Mouse (Mus musculus) T-cell, adult 2 months (primary cell): ENCODE measurements around the gene Lasp1.
"Not testable (repeated sequence)": the region's sequence is repeated elsewhere in the genome, so short reads cannot be mapped to it uniquely, and the experiment has no call there.

ENCODE experiments used
- DNase-seq: peaks from one replicate; pipeline ENCODE4 v3.0.0; 2022; ENCODE audit warnings: low spot score

Lasp1 gene

GRCm38 (mm10) chr11:97829365-97829764 lies 30.6 kb downstream of the Lasp1 start:
- DNase-seq: no peak

DNA sequence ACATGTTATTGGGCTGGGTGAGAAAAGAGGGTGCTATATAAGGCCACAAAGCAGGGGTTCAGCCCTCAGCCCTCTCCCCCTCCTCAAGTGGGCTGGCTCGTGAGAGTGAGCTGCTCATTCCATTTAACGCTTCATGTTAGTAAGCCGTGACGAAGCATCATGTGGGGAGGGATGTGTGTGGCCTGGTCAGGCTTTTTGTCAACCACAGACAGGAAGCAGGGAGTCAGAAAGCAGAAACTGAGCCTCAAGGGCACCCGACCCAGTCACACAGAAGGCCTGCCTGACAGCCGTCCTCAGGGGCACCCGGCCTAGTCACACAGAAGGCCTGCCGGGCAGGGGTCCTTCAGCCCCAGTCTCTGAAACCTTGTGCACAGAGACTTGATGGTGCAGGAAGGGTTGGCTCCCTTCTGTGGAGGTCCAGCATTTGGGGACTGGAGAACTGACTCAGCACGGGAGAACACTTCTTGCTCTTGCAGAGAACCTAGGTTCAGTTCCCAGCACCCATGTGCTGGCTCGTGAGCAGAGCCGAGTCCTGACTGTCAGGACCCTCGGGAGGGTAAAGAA lies 31.2 kb downstream of the Lasp1 start:
- DNase-seq: peak; percentile 23

DNA sequence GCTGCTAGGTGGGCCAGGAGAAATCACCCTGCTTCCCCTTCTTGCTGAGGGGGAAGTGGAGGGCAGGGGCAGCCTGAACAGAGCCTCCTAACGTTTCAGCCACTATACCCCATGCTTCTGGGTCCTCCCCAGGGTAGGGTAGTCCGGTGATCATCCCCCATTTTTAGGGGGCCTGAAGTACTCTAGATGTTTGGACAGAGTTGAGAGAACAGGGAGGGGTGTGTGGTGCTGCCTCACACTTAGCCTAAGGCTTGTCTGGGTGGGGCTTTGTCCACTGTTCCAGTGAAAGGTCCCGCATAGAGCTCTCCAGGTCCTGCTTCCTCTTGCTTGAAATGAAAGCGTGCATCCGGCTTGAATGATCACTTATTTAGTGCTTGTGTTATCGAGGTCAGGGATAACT lies 31.7 kb downstream of the Lasp1 start:
- DNase-seq: no peak

- no peak for DNase-seq
Observed at GRCm38 (mm10) chr11:97832001-97832400, 33.2 kb downstream of the Lasp1 start.

DNA sequence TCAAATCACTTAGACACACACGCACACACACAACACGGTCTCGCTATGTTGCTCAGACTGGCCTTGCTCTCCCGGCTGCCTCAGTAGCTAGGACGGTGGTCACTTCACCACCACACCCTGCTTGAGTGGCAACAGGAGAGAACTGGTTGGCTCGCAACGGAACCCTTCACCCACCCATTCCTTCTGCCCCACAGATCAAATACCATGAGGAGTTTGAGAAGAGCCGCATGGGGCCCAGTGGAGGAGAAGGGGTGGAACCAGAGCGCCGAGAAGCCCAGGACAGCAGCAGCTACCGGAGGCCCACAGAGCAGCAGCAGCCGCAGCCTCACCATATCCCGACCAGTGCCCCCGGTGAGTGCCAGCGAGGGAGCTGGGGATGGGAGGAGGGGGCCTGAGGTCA lies 34.6 kb downstream of the Lasp1 start:
- DNase-seq: no peak

DNA sequence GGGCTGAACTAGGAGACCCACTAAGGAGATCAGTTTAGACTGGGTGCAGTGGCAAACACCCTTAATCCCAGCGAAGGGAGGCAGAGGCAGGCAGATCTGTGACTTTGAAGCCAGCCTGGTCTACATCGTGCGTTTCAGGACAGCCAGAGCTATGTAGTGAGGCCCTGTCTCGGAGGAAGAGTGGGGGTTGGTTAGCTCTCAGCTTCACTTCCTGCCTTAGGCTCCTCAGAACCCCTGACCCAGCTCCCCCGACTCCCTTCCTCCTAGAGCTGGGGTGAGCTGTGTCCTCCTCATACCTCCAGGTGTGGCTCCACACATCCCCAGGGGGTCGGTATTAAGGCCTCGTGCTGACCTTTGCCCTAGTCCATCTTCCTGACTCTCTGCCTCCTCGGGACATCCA lies 37.7 kb downstream of the Lasp1 start:
- DNase-seq: peak; percentile 30

- not testable (repeated sequence) for DNase-seq
Observed at GRCm38 (mm10) chr11:97837051-97837450, 38.3 kb downstream of the Lasp1 start.

DNA sequence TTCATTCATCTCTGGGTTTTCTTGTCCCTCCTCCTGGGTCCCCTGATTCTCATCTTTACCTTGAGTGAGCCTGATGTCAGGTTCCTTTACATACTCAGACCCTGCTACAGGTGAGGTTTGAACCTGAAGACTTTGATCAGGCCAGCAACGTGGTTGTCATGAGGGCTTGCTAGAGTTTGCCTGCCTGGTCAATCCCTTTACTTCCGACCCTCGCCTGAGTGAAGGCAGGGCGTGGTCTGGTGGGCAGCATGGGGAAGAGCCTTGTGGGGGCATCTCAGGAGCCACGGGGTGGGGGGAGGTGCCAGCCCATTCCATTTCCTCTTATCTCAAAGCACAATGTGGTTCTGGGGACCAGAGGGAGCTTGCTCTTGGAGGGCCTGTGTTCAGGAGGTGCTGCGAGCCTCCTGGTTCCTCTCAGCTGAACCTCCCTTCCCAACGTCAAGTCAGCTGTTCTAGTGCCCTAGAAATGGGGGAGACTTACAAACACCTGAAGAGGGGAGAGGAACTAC lies 38.9 kb downstream of the Lasp1 start:
- no peak for DNase-seq

- DNase-seq: no peak
Observed at GRCm38 (mm10) chr11:97838779-97839440, 40.1 kb downstream of the Lasp1 start.

- no peak for DNase-seq
Observed at GRCm38 (mm10) chr11:97839441-97840134, 40.8 kb downstream of the Lasp1 start.

DNA sequence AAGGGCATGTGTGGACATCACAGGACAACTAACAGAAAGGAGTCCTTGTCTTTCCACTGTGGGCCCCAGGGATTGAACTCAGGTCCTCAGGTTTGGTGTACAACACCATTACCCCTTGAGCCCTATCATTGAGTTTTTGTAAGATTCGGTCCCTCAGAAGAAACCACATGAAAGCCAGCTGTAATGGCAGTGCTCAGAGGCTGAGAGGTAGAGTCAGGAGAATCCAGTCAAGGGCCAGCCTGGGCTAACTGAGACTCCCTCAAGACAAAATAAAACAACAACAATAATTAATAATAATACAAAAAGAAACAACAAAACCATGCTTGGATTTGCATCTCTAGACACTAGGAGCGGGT lies 41.3 kb downstream of the Lasp1 start:
- no peak for DNase-seq

DNA sequence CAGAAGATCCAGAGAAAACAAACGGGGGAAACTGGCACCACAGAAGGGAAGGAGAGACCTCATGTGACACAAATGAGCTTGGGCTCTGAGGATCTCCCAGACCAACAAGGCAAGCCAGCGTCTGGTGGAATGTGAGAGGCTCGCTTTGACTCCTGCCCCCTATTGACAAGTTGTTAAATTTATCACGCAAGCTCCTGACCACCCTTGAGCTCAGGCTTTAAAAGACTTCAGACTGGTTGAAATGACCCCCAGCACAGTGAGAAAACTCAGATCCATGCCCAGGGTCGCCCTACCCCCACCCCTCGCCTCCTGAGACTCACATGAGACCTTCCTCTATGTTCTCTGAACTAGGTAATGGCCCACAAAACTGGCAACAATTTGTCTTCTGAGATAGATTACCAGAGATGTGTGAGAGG lies 41.7 kb downstream of the Lasp1 start, which contains the start of gene B230217C12Rik:
Gene B230217C12Rik (plus strand): TSS at position 242 of the 416 bp plus-strand sequence.
- no peak for DNase-seq

DNA sequence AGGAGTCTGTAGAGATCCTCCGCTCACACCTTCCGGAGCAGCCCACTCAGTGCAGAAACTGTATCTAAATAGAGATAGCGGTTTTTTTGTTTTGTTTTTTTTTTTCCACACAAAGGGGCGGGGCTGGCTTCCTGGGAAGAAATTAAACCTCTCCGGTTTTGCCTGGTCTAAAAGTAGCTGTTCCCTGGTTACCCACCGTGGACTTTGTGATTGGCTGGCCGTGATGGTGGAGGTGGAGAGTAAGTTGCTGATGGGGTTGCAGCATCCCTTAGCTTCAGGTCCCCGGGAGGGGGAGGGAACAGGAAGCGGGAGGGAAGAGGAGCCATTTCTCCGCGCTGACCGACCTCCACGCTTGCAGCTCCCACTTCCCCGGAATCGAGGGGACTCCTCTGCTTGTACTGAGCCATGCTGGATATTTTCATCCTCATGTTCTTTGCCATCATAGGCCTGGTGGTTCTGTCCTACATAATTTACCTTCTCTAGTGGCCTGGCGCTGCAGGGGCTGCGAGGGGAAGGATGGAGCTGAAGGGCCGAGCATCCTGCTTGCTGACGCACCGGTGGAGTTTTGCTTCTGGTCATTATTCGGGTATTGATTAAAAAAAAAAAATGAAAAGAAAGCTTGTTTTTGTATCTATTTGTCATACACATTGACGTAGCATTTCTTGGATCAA lies 42.3 kb downstream of the Lasp1 start:
- peak; percentile 39 for DNase-seq

DNA sequence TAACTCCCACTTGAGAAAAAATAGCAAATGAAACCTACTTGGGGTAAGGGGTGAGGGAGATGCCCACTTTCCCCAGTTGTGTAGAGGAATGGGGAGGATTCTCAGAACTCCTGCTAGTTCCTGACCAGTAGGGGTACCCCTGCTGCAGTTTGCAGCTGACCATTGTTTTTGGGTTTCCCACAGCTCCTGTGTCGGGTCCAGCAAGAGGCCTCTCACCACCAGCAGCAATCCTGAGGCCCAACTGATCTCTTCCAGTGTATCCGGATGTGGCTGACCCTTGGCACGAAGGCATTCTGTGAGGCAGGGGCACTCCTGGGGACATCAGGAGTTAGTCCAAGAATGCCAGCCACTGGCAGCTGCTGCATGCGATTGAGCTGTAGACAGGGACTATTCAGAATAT lies 43.2 kb downstream of the Lasp1 start:
- DNase-seq: no peak

- DNase-seq: no peak
Observed at GRCm38 (mm10) chr11:97850367-97850766, 51.6 kb downstream of the Lasp1 start.

GRCm38 (mm10) chr11:97851601-97852000 lies 52.8 kb downstream of the Lasp1 start:
- DNase-seq: no peak

GRCm38 (mm10) chr11:97855473-97855872 lies 56.7 kb downstream of the Lasp1 start:
- DNase-seq: no peak

DNA sequence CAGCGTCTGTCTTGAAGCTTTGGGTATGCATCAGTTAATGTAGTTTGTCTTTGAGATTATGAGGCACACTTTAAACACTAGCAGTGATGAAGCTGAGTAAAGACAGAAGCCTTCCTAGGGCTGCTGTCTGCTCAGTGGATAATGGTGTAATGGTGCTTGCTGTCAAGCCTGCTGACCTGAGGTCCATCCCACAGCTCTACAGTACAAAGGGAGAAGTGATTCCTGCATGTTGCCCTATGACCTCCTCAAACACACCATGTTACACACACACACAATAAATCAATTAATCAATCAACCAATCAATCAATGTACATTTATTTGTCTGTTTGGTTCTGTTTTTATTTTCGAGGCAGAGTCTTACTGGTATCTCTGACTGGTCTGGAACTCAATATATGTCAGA lies 63.3 kb downstream of the Lasp1 start:
- DNase-seq: no peak

GRCm38 (mm10) chr11:97865421-97865820 lies 66.6 kb downstream of the Lasp1 start:
- no peak for DNase-seq

DNA sequence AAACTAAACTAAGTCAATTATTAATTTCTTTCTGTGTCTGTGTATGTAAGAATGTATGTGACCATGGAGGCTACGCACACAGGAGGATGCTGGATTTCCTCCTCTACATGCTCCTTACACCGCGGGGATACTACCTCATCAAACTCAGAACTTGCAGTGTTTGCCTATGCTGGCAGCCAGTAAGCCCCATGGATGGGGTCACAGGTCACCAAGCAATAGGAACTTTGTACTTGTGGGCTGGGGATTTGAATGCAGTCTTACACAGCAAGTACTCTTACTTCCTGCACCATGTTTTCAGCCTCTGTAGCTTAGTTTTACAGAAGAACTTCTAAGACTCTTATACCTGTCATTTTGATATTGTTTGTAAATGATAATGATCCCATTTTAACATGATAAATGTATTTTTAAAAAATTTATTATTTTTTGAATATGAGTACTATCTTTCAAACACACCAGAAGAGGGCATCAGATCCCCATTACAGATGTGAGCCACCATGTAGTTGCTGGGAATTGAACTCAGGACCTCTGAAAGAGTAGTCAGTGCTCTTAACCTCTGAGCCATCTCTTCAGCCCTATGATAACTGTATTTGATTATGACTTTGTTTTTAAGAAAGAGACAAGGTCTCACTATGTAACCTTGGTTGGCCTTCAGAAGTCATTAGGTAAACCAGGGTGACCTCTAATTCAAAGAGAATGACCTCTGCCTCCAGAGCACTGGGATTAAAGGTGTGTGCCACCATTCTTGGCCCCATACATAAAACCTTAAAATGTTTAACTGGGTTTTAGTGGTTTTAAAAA lies 67.5 kb downstream of the Lasp1 start:
- DNase-seq: no peak

GRCm38 (mm10) chr11:97867591-97867990 lies 68.8 kb downstream of the Lasp1 start:
- DNase-seq: no peak

DNA sequence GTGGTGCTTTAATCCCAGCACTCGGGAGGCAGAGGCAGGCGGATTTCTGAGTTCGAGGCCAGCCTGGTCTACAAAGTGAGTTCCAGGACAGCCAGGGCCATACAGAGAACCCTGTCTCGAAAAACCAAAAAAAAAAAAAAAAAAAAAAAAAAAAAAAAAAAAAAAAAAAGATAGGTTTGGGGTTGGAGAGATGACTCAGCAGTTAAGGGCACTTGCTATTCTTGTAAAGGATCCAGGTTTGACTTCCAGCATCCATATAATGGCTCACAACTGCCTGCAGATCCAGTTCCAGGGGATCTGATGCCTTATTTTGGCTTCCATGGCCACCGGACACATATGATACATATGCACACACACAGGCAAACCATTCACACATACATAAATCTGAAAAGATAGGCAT lies 73.6 kb downstream of the Lasp1 start:
- not testable (repeated sequence) for DNase-seq
